12 mouse cellular contexts compared by ENCODE assay signal in the genomic region with DNA sequence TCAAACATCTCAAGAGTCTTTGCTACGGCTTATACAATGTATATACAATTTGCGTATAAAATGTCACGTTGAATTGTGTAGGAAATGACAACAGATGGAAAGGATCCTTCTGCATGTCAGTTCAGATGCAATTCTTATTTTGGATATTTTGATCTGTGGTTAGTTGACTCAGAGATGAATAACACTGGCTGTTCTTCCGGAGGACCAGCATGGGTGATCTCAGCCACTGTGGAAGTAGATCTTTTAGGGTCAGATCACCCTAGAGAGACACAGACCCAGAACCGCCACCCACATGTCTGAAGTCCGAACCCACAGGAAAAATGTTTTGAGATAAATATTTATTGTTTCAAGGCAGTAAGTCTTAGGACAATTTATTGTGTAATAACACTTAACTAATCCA.
"Had no signal": no experiment of that assay in that cellular context is flagged by ENCODE, and none has a peak within 500 bp of the region (broad histone marks: within the 10 kb centered on the region; RNA-seq: fewer than 3 reads in every experiment).

No protein-coding gene starts in this region.

- H3K4me2 ChIP-seq: limb, embryonic 15.5 days; liver, embryonic 12.5 days; midbrain, embryonic 12.5 days had no signal

- H3K27me3 ChIP-seq: limb, embryonic 15.5 days; liver, embryonic 12.5 days; midbrain, embryonic 12.5 days had no signal

- H3K4me3 ChIP-seq: limb, embryonic 15.5 days; liver, embryonic 12.5 days; midbrain, embryonic 12.5 days had no signal

- ATAC-seq: liver, embryonic 12.5 days; midbrain, embryonic 16.5 days had no signal

- DNase-seq: kidney, adult 9 months; kidney, postnatal 36 days; layer of hippocampus, adult 9-11 months; layer of hippocampus, postnatal 36 days; right cerebral cortex, postnatal 4 days; spleen, adult 18-20 months; thymus, adult 18-20 months; thymus, postnatal 14 days had no signal

- H3K27ac ChIP-seq: limb, embryonic 15.5 days; liver, embryonic 12.5 days; midbrain, embryonic 12.5 days had no signal

- H3K9me3 ChIP-seq: limb, embryonic 15.5 days; liver, embryonic 12.5 days; midbrain, embryonic 12.5 days had no signal

- H3K36me3 ChIP-seq: limb, embryonic 15.5 days; liver, embryonic 12.5 days; midbrain, embryonic 12.5 days had no signal

- H3K9ac ChIP-seq: limb, embryonic 15.5 days; liver, embryonic 12.5 days; midbrain, embryonic 12.5 days had no signal

- H3K4me1 ChIP-seq: limb, embryonic 15.5 days; liver, embryonic 12.5 days; midbrain, embryonic 12.5 days had no signal
